Mouse (Mus musculus) limb, embryonic 14.5 days (tissue): ENCODE data around the gene Taok1. TPM values are rescaled to one million over a fixed set of nuclear protein-coding genes. Genes with fewer than 3 reads are reported as not detected.

Source experiments
- ATAC-seq: fragments of 200-750 bp; cut with Nextera tagmentation; 2 replicates; pipeline ENCODE4 v1.8.0; 2017; ENCODE audit warnings: low read depth, moderate number of reproducible peaks, moderate TSS enrichment; ENCODE audit not compliant: low FRiP score
- DNase-seq: peaks from one replicate; pipeline ENCODE4 v3.0.0-alpha.2; 2015; ENCODE audit warnings: low spot score
- H3K27ac ChIP-seq: fragments of 300-500 bp; sonication (generic); replicated peaks from 2 replicates; pipeline ENCODE4 v1.5.1; 2014; ENCODE audit warnings: low read depth, mild to moderate bottlenecking, low read length, moderate library complexity, mixed read lengths
- H3K27me3 ChIP-seq: fragments of 300-500 bp; sonication (generic); 2 replicates; pipeline ENCODE4 v1.6.1; 2014; ENCODE audit warnings: low read length, mixed read lengths; ENCODE audit not compliant: control insufficient read depth, insufficient read depth
- H3K36me3 ChIP-seq: fragments of 300-500 bp; sonication (generic); 2 replicates; pipeline ENCODE4 v1.6.1; 2014; ENCODE audit warnings: mild to moderate bottlenecking, low read length, moderate library complexity, mixed read lengths; ENCODE audit not compliant: control insufficient read depth, insufficient read depth
- H3K4me1 ChIP-seq: fragments of 300-500 bp; sonication (generic); 2 replicates; pipeline ENCODE4 v1.6.1; 2014; ENCODE audit warnings: antibody characterized with exemption, low read length, mixed read lengths; ENCODE audit not compliant: control insufficient read depth, insufficient read depth
- H3K4me2 ChIP-seq: fragments of 300-500 bp; sonication (generic); replicated peaks from 2 replicates; pipeline ENCODE4 v1.6.1; 2014; ENCODE audit warnings: low read depth, mild to moderate bottlenecking, low read length, moderate library complexity; ENCODE audit not compliant: severe bottlenecking
- H3K4me3 ChIP-seq: fragments of 300-500 bp; sonication (generic); replicated peaks from 2 replicates; pipeline ENCODE4 v1.5.1; 2014; ENCODE audit warnings: low read length
- H3K9ac ChIP-seq: fragments of 300-500 bp; sonication (generic); 2 replicates; pipeline ENCODE4 v1.6.1; 2014; ENCODE audit warnings: mild to moderate bottlenecking, low read depth, low read length, moderate library complexity; ENCODE audit not compliant: severe bottlenecking
- H3K9me3 ChIP-seq: fragments of 300-500 bp; sonication (generic); 2 replicates; pipeline ENCODE4 v1.6.1; 2016; ENCODE audit warnings: low read length; ENCODE audit not compliant: control insufficient read depth
- POLR2A ChIP-seq: fragments of 200-500 bp; IDR thresholded peaks from 2 replicates; pipeline ENCODE4 v1.8.0; 2012; ENCODE audit warnings: inconsistent platforms, mild to moderate bottlenecking, moderate library complexity, borderline replicate concordance; ENCODE audit not compliant: insufficient read depth, insufficient read length; ENCODE audit errors: extremely low read depth
- WGBS: fragments of 180-500 bp; shearing (Covaris S2); extraction: QIAGEN DNeasy Blood & Tissue Kit; methylation state at CpG from one replicate; pipeline ENCODE4 v1.1.7; 2014; 5-methylcytosine and 5-hydroxymethylcytosine counted together
- polyA plus RNA-seq, 2 experiments: library from polyadenylated mRNA; depleted of rRNA in 1 of 2; stranded (reverse) in 1 of 2; unstranded in 1 of 2; fragments of >200 nt; fragmentation: Nextera tagmentation in 1 of 2; extraction: Ambion mirVana in 1 of 2; gene quantifications; 2 replicates each; pipeline versions ENCODE4 v1.2.1 to v1.2.3; 2012 to 2014

The Taok1 gene
- polyA plus RNA-seq, 2 experiments, result 11.8 to 19.2 TPM

- WGBS, result under 1% methylated on average over 17 of the region's 17 CpGs
- Histone ChIP-seq H3K36me3 (no peaks in the 10 kb centered on the region), H3K27me3 (no peaks in the 10 kb centered on the region), H3K4me3 (peak overlapping the region; percentile 30), H3K27ac (no peak overlapping the region), H3K4me2 (peak overlapping the region; percentile 68), H3K9ac (peak overlapping the region; percentile 41), H3K4me1 (peaks cover 15% of the 10 kb centered on the region), H3K9me3 (no peaks in the 10 kb centered on the region)
- ATAC-seq (peak; percentile 62; the same call in 1 of the 2 replicates), DNase-seq (peak; percentile 48)
- TF ChIP-seq POLR2A, result no peak
These were observed 16.9 kb upstream of the Taok1 start for GRCm38 (mm10) chr11:77624441-77625060.

- H3K4me1 ChIP-seq, result peaks cover 15% of the 10 kb centered on the region
- H3K36me3 ChIP-seq, result no peaks in the 10 kb centered on the region
- 38% methylated on average over 5 of the region's 5 CpGs for WGBS
- DNase-seq (no peak), ATAC-seq (no peak)
- 0 out of 2 replicates have a peak overlapping the region, but pooled peaks have one; percentile 41 for H3K9ac ChIP-seq
- no peak overlapping the region for H3K27ac ChIP-seq
- no peaks in the 10 kb centered on the region for H3K9me3 ChIP-seq
- H3K4me2 ChIP-seq, result peak overlapping the region; percentile 68; the same call in 1 of the 2 replicates
- TF ChIP-seq POLR2A, result no peak
- H3K4me3 ChIP-seq, result peak overlapping the region; percentile 30; the same call in 1 of the 2 replicates
- no peaks in the 10 kb centered on the region for H3K27me3 ChIP-seq
These were observed 16.4 kb upstream of the Taok1 start for GRCm38 (mm10) chr11:77624002-77624401.

GRCm38 (mm10) chr11:77621902-77622535 lies 14.4 kb upstream of the Taok1 start:
- Histone ChIP-seq H3K4me3 (no peak overlapping the region), H3K27ac (no peak overlapping the region), H3K36me3 (no peaks in the 10 kb centered on the region), H3K9ac (no peak overlapping the region), H3K9me3 (no peaks in the 10 kb centered on the region), H3K27me3 (no peaks in the 10 kb centered on the region), H3K4me2 (no peak overlapping the region), H3K4me1 (peaks cover 15% of the 10 kb centered on the region)
- WGBS, result 60% methylated on average over 5 of the region's 5 CpGs
- DNase-seq (no peak), ATAC-seq (no peak)
- TF ChIP-seq POLR2A, result no peak

GRCm38 (mm10) chr11:77615084-77615624 lies 7.5 kb upstream of the Taok1 start:
- H3K27me3 ChIP-seq, result no peaks in the 10 kb centered on the region
- H3K4me1 ChIP-seq, result no peaks in the 10 kb centered on the region
- no peak for TF ChIP-seq POLR2A
- H3K4me2 ChIP-seq, result no peak overlapping the region
- ATAC-seq (no peak), DNase-seq (no peak)
- WGBS, result 75% methylated on average over 5 of the region's 5 CpGs
- no peaks in the 10 kb centered on the region for H3K9me3 ChIP-seq
- no peak overlapping the region for H3K4me3 ChIP-seq
- H3K27ac ChIP-seq, result no peak overlapping the region
- no peaks in the 10 kb centered on the region for H3K36me3 ChIP-seq
- H3K9ac ChIP-seq, result no peak overlapping the region

GRCm38 (mm10) chr11:77606835-77607537 lies 629 bp downstream of the Taok1 start:
- WGBS, result under 1% methylated on average over 23 of the region's 48 CpGs
- Histone ChIP-seq H3K4me2 (peak overlapping the region; percentile 82), H3K27me3 (no peaks in the 10 kb centered on the region), H3K4me1 (0 out of 2 replicates have a peak, but pooled peaks cover 6% of the 10 kb centered on the region), H3K9ac (peak overlapping the region; percentile 99), H3K36me3 (peaks cover 6% of the 10 kb centered on the region), H3K4me3 (peak overlapping the region; percentile 99), H3K9me3 (no peaks in the 10 kb centered on the region), H3K27ac (peak overlapping the region; percentile 95)
- DNase-seq (peak; percentile 21), ATAC-seq (peak; percentile 60)
- TF ChIP-seq POLR2A, result no peak
